Comparison of ENCODE assay signal across 13 mouse cellular contexts in genomic region chr15:31805522-31805921, GRCm38 (mm10).
DNase-seq lines count a peak whose midpoint lies in the region; ATAC-seq lines count a peak whose summit lies in the region.
"Had no signal": no experiment of that assay in that cellular context is flagged by ENCODE, and none has a peak within 500 bp of the region (broad histone marks: within the 10 kb centered on the region; RNA-seq: fewer than 3 reads in every experiment).

No protein-coding gene starts in this region.

- no peaks in the 10 kb centered on the region for H3K36me3 ChIP-seq in kidney, embryonic 16.5 days (ENCODE audit: insufficient read depth, low read length)
- H3K36me3 ChIP-seq: forebrain, embryonic 10.5 days; limb, embryonic 13.5 days had no signal

- H3K9me3 ChIP-seq in kidney, embryonic 16.5 days (ENCODE audit: low read length), result no peaks in the 10 kb centered on the region
- H3K9me3 ChIP-seq: forebrain, embryonic 10.5 days; limb, embryonic 13.5 days had no signal

- H3K27ac ChIP-seq in kidney, embryonic 16.5 days (ENCODE audit: low read length), result no peak overlapping the region
- H3K27ac ChIP-seq: forebrain, embryonic 10.5 days; hindbrain, embryonic 14.5 days; limb, embryonic 13.5 days; macrophage had no signal

- ATAC-seq in kidney, embryonic 16.5 days (ENCODE audit: low FRiP score, low TSS enrichment), result no peak
- no peak for ATAC-seq in activated CD4-positive, CD25-positive, alpha-beta regulatory T cell, adult 4 months

- no peaks in the 10 kb centered on the region for H3K4me1 ChIP-seq in kidney, embryonic 16.5 days (ENCODE audit: insufficient read depth, low read length)
- H3K4me1 ChIP-seq: forebrain, embryonic 10.5 days; limb, embryonic 13.5 days had no signal

- peak; percentile 39 for DNase-seq in adrenal gland, postnatal 10 days
- DNase-seq in adrenal gland, postnatal 25 days, result no peak
- peak; percentile 73 for DNase-seq in kidney, postnatal 14 days
- peak; percentile 25 to 62 for DNase-seq in cerebellum, postnatal 14 days
- peak; percentile 43 for DNase-seq in lung, postnatal 25 days (ENCODE audit: low spot score)
- no peak for DNase-seq in embryo, embryonic 11 days
- DNase-seq: gastrocnemius, postnatal 14 days had no signal

- no peak overlapping the region for H3K4me3 ChIP-seq in kidney, embryonic 16.5 days (ENCODE audit: low read length)
- H3K4me3 ChIP-seq: forebrain, embryonic 10.5 days; limb, embryonic 13.5 days had no signal

- H3K9ac ChIP-seq in kidney, embryonic 16.5 days (replicated peaks; ENCODE audit: low read length), result no peak overlapping the region
- H3K9ac ChIP-seq: hindbrain, embryonic 14.5 days; limb, embryonic 13.5 days had no signal

- no peaks in the 10 kb centered on the region for H3K27me3 ChIP-seq in kidney, embryonic 16.5 days (ENCODE audit: insufficient read depth, low read length)
- H3K27me3 ChIP-seq: limb, embryonic 13.5 days had no signal

- WGBS in kidney, embryonic 16.5 days, result 53% methylated on average over 3 of the region's 3 CpGs

- no peak overlapping the region for H3K4me2 ChIP-seq in kidney, embryonic 16.5 days (replicated peaks; ENCODE audit: low read depth, low read length)
- H3K4me2 ChIP-seq: hindbrain, embryonic 14.5 days; limb, embryonic 13.5 days had no signal

Comparison
In these comparisons a context has a peak if more than half of its experiments do, and no peak if none do; other contexts are left out.
1. DNase-seq: peak in adrenal gland, postnatal 10 days (single experiment), kidney, postnatal 14 days (single experiment), cerebellum, postnatal 14 days (2 of 2) and lung, postnatal 25 days (single experiment); none in adrenal gland, postnatal 25 days (single experiment) and embryo, embryonic 11 days (single experiment).